Mouse (Mus musculus): ENCODE data around the gene Snrpn. TPM values are rescaled to one million over a fixed set of nuclear protein-coding genes. Genes with fewer than 3 reads are reported as not detected.
A peak's percentile ranks its signal among the peaks of the same experiment; 100 is the strongest.
"Not testable (repeated sequence)": the region's sequence is repeated elsewhere in the genome, so short reads cannot be mapped to it uniquely, and the experiment has no call there.

The Snrpn gene
- 309 and 338 TPM in 2 replicates for polyA plus RNA-seq (2016; fragmentation: Nextera tagmentation; extraction: Ambion mirVana)

GRCm38 (mm10) chr7:60139742-60140480 is at the start of gene Snrpn:
Snrpn (minus strand) TSS chr7:60140219.
- no peaks in the 10 kb centered on the region for H3K36me3 ChIP-seq
- H3K4me1 ChIP-seq = no peaks in the 10 kb centered on the region
- H3K4me3 ChIP-seq = no peak within 1 kb of the TSS
- WGBS = 77% methylated on average over 4 of the region's 4 CpGs
- no peak within 1 kb of the TSS for H3K9ac ChIP-seq
- no peak within 1 kb of the TSS for H3K4me2 ChIP-seq (replicated peaks)
- no peak for ATAC-seq (ENCODE audit: low FRiP score, low read depth)
- H3K27me3 ChIP-seq (replicated peaks) = no peaks in the 10 kb centered on the region
- H3K9me3 ChIP-seq = no peaks in the 10 kb centered on the region
- H3K27ac ChIP-seq = no peak within 1 kb of the TSS

GRCm38 (mm10) chr7:60170250-60171185 is 30.5 kb upstream of the Snrpn start:
- H3K4me2 ChIP-seq (replicated peaks) = no peak overlapping the region
- no peaks in the 10 kb centered on the region for H3K27me3 ChIP-seq (replicated peaks)
- 60% methylated on average over 5 of the region's 5 CpGs for WGBS
- no peak overlapping the region for H3K27ac ChIP-seq
- ATAC-seq (ENCODE audit: low FRiP score, low read depth) = peak; percentile 92
- H3K9ac ChIP-seq = no peak overlapping the region
- H3K9me3 ChIP-seq = peaks cover 12% of the 10 kb centered on the region; the same call in 1 of the 2 replicates
- H3K4me1 ChIP-seq = no peaks in the 10 kb centered on the region
- no peaks in the 10 kb centered on the region for H3K36me3 ChIP-seq
- H3K4me3 ChIP-seq = no peak overlapping the region

DNA sequence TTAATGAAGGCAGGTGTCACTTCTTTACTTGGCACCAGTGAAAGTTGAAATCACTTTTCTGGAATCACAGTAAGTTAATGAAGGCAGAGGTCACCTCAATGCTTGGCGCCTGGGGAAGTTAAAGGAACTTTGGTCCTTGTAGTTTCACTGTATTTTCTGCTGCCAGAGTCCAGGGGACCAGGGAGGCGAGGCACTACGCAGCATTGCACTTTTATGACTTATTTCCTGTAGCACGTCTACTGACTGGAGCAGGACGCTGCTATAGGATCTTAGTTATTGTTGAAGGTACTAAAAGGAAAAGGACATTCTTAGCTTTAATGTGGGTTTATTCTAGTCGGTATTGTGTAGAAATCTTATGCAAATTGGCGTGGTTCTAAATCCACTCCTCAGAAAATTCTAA is 14.7 kb downstream of the Snrpn start:
- Histone ChIP-seq H3K27me3 (replicated peaks) (no peaks in the 10 kb centered on the region), H3K9ac (no peak overlapping the region), H3K4me2 (replicated peaks) (no peak overlapping the region), H3K36me3 (no peaks in the 10 kb centered on the region), H3K9me3 (no peaks in the 10 kb centered on the region), H3K27ac (no peak overlapping the region), H3K4me1 (no peaks in the 10 kb centered on the region), H3K4me3 (no peak overlapping the region)
- WGBS = 69% methylated on average over 7 of the region's 7 CpGs
- ATAC-seq (ENCODE audit: low FRiP score, low read depth) = no peak

DNA sequence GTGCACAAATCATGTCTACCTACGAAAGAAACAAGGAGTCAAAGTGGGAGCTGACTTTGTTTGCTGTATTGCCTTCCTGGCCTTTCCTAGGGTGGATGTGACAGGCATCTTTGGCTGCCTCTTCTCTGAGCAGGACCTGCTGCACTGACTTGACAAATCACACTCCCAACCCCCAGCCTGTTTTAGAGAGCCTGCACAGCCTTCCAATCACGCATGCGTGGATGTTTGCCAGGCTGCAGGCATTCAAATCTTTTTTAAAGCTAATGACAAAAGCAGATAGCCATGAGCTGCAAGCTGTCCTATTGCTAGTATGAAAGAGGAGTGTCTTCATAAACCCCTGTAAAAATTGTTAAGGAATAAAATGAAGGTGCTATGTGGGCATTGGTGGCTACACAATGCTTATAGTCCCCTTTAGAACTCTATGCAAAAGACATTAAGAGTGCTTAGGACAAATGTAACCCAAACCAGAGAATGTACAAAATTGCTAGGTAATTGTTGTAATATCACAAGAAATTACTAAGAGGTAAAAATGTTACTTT is 16.9 kb downstream of the Snrpn start:
- H3K27me3 ChIP-seq (replicated peaks); H3K4me1 ChIP-seq; H3K27ac ChIP-seq; H3K36me3 ChIP-seq; H3K4me2 ChIP-seq (replicated peaks); H3K9me3 ChIP-seq; ATAC-seq (ENCODE audit: low FRiP score, low read depth); H3K4me3 ChIP-seq; H3K9ac ChIP-seq: not testable (repeated sequence)
- WGBS = 54% methylated on average over 3 of the region's 3 CpGs

DNA sequence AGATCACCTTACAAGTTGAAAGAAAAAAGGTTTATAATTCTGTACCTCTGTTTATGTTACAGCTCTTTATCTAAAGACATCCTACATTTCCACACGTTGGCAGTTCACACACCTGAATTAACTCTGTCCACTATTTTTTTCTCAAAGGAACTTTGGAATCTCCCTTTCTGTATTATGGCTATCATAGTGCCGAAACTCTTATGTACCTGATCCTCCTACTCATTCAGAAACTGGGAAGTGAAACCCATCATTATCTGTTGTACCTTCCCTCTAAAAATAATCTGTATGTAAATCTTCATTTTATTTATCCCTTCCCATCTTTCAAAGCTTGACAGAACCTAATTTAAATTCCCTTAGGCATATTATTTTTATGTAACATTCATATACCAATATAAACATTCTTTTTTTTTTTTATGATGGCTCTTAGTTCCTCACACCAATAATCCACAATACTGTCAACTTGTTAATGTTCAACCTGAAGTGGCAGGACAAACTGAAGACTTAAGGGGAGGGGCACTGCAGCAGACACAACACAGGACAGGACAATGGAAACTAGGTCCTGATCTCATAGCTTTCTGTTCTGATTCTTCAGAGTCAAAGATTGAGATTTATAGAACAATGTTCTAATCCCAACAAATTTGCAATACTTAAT is 17.5 kb downstream of the Snrpn start:
- no peak overlapping the region for H3K4me2 ChIP-seq (replicated peaks)
- no peak overlapping the region for H3K27ac ChIP-seq
- H3K27me3 ChIP-seq (replicated peaks) = no peaks in the 10 kb centered on the region
- ATAC-seq (ENCODE audit: low FRiP score, low read depth) = no peak
- H3K9me3 ChIP-seq = no peaks in the 10 kb centered on the region
- no peaks in the 10 kb centered on the region for H3K4me1 ChIP-seq
- 78% methylated on average over 2 of the region's 2 CpGs for WGBS
- no peak overlapping the region for H3K4me3 ChIP-seq
- H3K36me3 ChIP-seq = no peaks in the 10 kb centered on the region
- H3K9ac ChIP-seq = no peak overlapping the region

GRCm38 (mm10) chr7:60097154-60097859 is 42.7 kb downstream of the Snrpn start:
- Histone ChIP-seq H3K27me3 (replicated peaks) (no peaks in the 10 kb centered on the region), H3K27ac (no peak overlapping the region)
- WGBS = 66% methylated on average over 3 of the region's 3 CpGs

GRCm38 (mm10) chr7:60076301-60076700 is 63.7 kb downstream of the Snrpn start:
- H3K4me3 ChIP-seq = no peak overlapping the region
- no peak overlapping the region for H3K4me2 ChIP-seq (replicated peaks)
- H3K27me3 ChIP-seq (replicated peaks) = no peaks in the 10 kb centered on the region
- no peaks in the 10 kb centered on the region for H3K36me3 ChIP-seq
- H3K9me3 ChIP-seq = no peaks in the 10 kb centered on the region
- 77% methylated on average over 2 of the region's 2 CpGs for WGBS
- H3K4me1 ChIP-seq = no peaks in the 10 kb centered on the region
- no peak overlapping the region for H3K9ac ChIP-seq
- no peak overlapping the region for H3K27ac ChIP-seq
- no peak for ATAC-seq (ENCODE audit: low FRiP score, low read depth)

More at GRCm38 (mm10) chr7:60097154-60097859, 42.7 kb downstream of the Snrpn start:
- Histone ChIP-seq H3K9me3 (no peaks in the 10 kb centered on the region), H3K4me3 (no peak overlapping the region), H3K36me3 (no peaks in the 10 kb centered on the region), H3K9ac (no peak overlapping the region), H3K4me1 (no peaks in the 10 kb centered on the region), H3K4me2 (replicated peaks) (no peak overlapping the region)
- peak; percentile 65; the same call in 1 of the 2 replicates for ATAC-seq (ENCODE audit: low FRiP score, low read depth)

- Histone ChIP-seq H3K9ac (no peak overlapping the region), H3K4me3 (no peak overlapping the region), H3K4me1 (no peaks in the 10 kb centered on the region), H3K27ac (no peak overlapping the region), H3K36me3 (no peaks in the 10 kb centered on the region), H3K9me3 (0 out of 2 replicates have a peak, but pooled peaks cover 5% of the 10 kb centered on the region), H3K4me2 (replicated peaks) (no peak overlapping the region), H3K27me3 (replicated peaks) (no peaks in the 10 kb centered on the region)
- no peak for ATAC-seq (ENCODE audit: low FRiP score, low read depth)
- WGBS = 74% methylated on average over 6 of the region's 6 CpGs
Measured at GRCm38 (mm10) chr7:60047481-60048201, 92.4 kb downstream of the Snrpn start.

DNA sequence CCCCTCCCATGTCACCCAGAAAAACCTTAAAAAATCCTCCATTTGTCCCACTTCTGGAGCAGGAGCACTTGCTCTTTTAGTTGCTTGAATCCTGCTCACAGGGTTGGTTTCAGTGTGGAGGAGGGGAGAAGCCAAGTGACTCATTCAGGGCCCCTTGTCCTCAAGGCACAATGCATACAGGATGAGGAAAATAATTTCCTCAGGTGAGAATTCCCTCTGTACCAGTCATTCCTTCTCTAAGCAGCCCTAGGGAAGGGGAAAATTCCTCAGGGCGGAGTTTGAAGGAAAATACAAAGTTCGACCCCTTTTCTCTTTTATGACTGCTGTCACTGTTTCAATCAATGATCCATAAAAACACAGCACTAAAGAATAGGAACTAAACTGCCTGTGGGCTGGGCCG is 126.8 kb downstream of the Snrpn start:
- no peak for ATAC-seq (ENCODE audit: low FRiP score, low read depth)
- 45% methylated on average over 3 of the region's 3 CpGs for WGBS
- no peaks in the 10 kb centered on the region for H3K9me3 ChIP-seq
- no peaks in the 10 kb centered on the region for H3K4me1 ChIP-seq
- H3K36me3 ChIP-seq = no peaks in the 10 kb centered on the region
- H3K9ac ChIP-seq = no peak overlapping the region
- H3K4me3 ChIP-seq = no peak overlapping the region
- no peak overlapping the region for H3K27ac ChIP-seq
- H3K27me3 ChIP-seq (replicated peaks) = no peaks in the 10 kb centered on the region
- no peak overlapping the region for H3K4me2 ChIP-seq (replicated peaks)

DNA sequence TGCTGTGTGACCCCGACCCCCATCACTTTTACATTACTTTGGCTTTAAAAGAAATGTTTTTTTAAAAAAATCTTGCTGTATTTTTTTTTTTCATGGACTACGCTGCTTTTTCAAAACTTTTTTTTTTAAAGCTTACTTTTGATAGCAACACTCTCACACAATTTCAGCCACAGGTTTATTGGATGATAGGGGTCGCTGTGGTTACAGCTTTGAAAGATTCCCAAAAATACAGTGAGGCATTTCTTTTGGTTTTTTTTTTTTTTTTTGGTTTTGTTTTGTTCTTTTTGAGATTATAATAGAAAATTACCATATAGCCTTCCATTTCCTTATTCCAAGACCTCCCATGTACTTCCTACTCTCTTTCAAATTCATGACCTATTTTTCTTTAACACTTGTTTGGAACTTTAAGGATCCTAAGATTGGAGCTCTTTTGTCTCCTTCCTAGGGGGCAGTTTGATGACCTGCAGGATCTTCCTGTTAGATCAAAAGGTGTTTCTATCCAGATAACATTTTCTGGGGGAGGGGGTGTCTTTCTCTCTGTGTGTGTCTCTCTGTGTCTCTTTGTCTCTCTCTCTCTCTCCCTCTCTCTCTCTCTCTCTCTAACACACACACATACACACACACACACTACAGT is 132.2 kb downstream of the Snrpn start:
- Histone ChIP-seq H3K4me2 (replicated peaks) (no peak overlapping the region), H3K9me3 (peaks cover 19% of the 10 kb centered on the region), H3K27ac (no peak overlapping the region), H3K4me3 (no peak overlapping the region), H3K4me1 (no peaks in the 10 kb centered on the region), H3K9ac (no peak overlapping the region), H3K36me3 (no peaks in the 10 kb centered on the region), H3K27me3 (replicated peaks) (no peaks in the 10 kb centered on the region)
- 45% methylated on average over 3 of the region's 3 CpGs for WGBS
- ATAC-seq (ENCODE audit: low FRiP score, low read depth) = no peak

DNA sequence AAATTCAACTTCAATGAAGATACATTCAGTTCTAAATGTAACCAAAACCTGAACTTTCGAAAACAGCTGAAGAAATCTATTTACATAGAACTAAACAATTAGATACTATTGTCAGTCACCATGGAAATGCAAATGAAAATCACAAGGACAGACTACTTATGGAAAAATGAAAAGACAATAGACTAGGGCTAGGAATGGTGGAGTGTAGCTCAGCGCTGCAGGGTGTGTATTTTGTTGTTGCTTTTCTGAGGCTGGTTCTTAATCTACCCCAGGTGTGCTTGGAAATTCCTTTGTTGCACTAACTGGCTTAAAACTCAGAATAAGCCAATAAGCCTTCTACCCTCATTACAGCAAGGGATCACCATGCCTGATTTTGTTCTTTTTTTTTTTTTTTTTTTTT is 133.8 kb downstream of the Snrpn start:
- H3K9me3 ChIP-seq = peaks cover 20% of the 10 kb centered on the region
- no peak for ATAC-seq (ENCODE audit: low FRiP score, low read depth)
- H3K9ac ChIP-seq = no peak overlapping the region
- H3K36me3 ChIP-seq = no peaks in the 10 kb centered on the region
- no peaks in the 10 kb centered on the region for H3K27me3 ChIP-seq (replicated peaks)
- WGBS = 60% methylated on average over 2 of the region's 2 CpGs
- H3K4me2 ChIP-seq (replicated peaks) = no peak overlapping the region
- H3K27ac ChIP-seq = no peak overlapping the region
- no peak overlapping the region for H3K4me3 ChIP-seq
- H3K4me1 ChIP-seq = no peaks in the 10 kb centered on the region
